Mouse (Mus musculus) embryonic fibroblast, embryonic 13.5 days (primary cell): ENCODE measurements around the gene Cnot10. TPM values are rescaled to one million over a fixed set of nuclear protein-coding genes. Genes with fewer than 3 reads are reported as not detected.
A peak's percentile ranks its signal among the peaks of the same experiment; 100 is the strongest.
"Not testable (repeated sequence)": the region's sequence is repeated elsewhere in the genome, so short reads cannot be mapped to it uniquely, and the experiment has no call there.

Experiments used
- H3K27ac ChIP-seq: 2 replicates; pipeline ENCODE4 v1.5.1; 2012; ENCODE audit warnings: low read length, control low read depth, inconsistent platforms; ENCODE audit not compliant: insufficient read depth
- H3K4me1 ChIP-seq: 2 replicates; pipeline ENCODE4 v1.6.1; 2011; ENCODE audit warnings: low read length; ENCODE audit not compliant: control insufficient read depth, insufficient read depth
- H3K4me3 ChIP-seq: 2 replicates; pipeline ENCODE4 v1.5.1; 2011; ENCODE audit warnings: mild to moderate bottlenecking, control low read depth, low read length; ENCODE audit not compliant: insufficient read depth
- CTCF ChIP-seq: IDR thresholded peaks from 2 replicates; pipeline ENCODE4 v1.5.1; 2011; ENCODE audit warnings: mild to moderate bottlenecking, control low read depth, low read length, moderate library complexity, borderline replicate concordance; ENCODE audit not compliant: insufficient read depth
- POLR2A ChIP-seq: IDR thresholded peaks from 2 replicates; pipeline ENCODE4 v1.6.1; 2011; ENCODE audit warnings: low read depth, mild to moderate bottlenecking, control low read depth, low read length, moderate library complexity
- polyA plus RNA-seq: library from polyadenylated mRNA; stranded (reverse); fragments of >200 nt; gene quantifications from 2 replicates; pipeline ENCODE4 v1.2.4, GENCODE M21; 2011; ENCODE audit warnings: low read depth; ENCODE audit not compliant: missing spikeins, insufficient read length

Gene Cnot10
- polyA plus RNA-seq, 1 experiment = 38.6 TPM

DNA sequence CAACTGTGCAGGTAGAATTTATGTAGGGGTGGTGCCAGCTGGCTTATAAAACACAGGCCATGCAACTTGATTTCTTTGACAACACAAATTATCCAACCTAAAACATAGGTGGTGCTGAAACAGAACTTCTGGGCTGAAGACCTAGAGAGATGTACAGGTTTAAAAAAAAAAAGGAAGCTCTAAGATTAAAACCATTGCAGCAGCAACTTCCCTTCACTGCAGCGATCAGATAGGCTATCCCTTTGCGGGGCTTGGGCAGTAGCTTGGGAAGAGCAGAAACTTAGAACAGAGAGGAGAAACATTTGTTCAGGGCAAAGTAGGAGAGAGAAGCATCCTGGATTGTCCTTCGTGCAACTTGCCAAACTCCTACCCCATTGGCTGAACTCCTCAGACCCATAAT lies 16.7 kb upstream of the Cnot10 start:
- no peak overlapping the region for H3K4me3 ChIP-seq
- no peak overlapping the region for H3K27ac ChIP-seq
- TF ChIP-seq CTCF (no peak), POLR2A (no peak)
- no peaks in the 10 kb centered on the region for H3K4me1 ChIP-seq

DNA sequence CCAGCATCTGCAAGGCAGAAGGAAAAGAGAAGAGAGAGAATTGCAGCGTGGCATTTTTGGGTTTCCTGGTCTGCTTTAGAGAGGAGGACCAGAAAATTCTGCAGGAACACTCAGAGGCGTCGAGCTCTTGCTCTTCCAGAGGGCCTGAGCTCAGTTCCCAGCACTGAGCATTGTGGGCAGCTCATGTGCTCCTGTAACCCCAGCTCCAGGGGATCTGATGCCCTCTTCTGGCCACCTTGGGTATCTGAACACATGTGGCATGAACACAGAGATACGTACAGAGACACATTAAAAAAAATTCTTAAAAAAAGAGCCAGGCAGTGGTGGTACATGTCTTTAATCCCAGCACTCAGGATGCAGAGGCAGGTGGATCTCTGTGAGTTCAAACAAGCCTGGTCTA lies 15.4 kb upstream of the Cnot10 start:
- TF ChIP-seq POLR2A = no peak
- no peak overlapping the region for H3K27ac ChIP-seq
- H3K4me3 ChIP-seq = no peak overlapping the region
- no peaks in the 10 kb centered on the region for H3K4me1 ChIP-seq

DNA sequence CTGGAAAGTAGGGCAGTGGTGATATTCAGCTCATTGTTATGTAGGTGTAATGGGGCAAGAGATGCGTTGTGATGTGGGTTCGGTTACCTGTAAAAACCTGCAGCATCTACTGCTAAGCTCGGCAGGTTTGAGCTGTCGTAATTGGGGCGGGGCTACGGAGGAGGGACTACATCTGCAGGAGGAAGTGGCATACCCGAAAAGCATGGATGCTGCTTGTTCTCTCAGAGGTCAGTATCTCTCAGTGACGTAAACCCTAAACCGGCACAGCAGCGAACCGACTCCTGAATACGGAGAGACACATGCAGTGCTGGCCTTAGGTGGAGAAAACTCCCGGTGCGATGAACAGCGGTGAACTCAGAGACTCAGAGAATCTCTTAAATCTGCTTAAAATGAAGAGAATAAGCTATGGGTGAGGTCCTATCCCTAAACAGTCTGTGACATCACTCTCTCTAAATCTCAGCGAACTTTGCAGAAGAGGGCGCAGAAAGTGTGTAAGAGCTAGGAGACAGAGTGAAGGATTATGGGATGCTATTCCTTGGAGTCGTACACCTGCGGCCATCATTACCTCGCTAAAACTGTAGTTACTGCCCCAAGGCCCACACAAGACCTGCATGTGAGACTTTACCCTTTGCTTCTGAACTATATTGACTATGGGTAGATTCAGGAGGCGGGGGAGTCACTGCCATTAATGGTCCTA lies 11.1 kb upstream of the Cnot10 start:
- TF ChIP-seq POLR2A (no peak), CTCF (no peak)
- no peaks in the 10 kb centered on the region for H3K4me1 ChIP-seq
- no peak overlapping the region for H3K27ac ChIP-seq
- no peak overlapping the region for H3K4me3 ChIP-seq

DNA sequence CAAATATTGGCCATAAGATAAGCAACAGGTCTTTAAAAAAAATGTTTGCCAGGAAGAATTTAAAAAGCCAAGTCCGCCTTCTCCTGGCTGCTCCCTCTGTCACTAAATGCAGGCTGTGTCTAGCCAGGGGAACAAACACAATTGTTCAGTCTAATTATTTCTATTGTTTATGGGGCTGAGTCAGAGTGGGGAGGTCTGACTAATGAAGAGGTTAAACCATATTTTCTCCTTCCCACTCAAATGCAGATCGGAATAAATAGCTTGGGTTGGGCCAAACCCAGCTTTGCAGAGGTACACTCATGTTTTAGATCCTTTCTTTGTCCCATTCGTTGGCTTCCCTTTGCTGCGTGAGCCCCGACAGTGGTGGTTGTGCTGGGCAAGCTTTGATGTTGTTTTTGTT lies 9.4 kb upstream of the Cnot10 start:
- H3K4me3 ChIP-seq = no peak overlapping the region
- TF ChIP-seq CTCF = no peak
- H3K27ac ChIP-seq = no peak overlapping the region
- no peaks in the 10 kb centered on the region for H3K4me1 ChIP-seq

DNA sequence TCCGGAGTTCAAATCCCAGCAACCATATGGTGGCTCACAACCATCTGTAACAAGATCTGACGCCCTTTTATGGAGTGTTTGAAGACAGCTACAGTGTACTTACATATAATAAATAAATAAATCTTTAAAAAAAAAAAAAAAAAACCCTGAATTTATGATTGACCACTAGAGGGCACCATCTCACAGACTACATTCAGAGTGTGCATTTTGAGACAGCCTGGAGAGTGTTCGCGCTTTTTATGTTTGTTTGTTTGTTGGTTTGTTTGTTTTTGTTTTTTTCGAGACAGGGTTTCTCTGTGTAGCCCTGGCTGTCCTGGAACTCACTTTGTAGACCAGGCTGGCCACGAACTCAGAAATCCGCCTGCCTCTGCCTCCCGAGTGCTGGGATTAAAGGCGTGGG lies 8.5 kb upstream of the Cnot10 start:
- not testable (repeated sequence) for H3K4me1 ChIP-seq, H3K27ac ChIP-seq, H3K4me3 ChIP-seq

DNA sequence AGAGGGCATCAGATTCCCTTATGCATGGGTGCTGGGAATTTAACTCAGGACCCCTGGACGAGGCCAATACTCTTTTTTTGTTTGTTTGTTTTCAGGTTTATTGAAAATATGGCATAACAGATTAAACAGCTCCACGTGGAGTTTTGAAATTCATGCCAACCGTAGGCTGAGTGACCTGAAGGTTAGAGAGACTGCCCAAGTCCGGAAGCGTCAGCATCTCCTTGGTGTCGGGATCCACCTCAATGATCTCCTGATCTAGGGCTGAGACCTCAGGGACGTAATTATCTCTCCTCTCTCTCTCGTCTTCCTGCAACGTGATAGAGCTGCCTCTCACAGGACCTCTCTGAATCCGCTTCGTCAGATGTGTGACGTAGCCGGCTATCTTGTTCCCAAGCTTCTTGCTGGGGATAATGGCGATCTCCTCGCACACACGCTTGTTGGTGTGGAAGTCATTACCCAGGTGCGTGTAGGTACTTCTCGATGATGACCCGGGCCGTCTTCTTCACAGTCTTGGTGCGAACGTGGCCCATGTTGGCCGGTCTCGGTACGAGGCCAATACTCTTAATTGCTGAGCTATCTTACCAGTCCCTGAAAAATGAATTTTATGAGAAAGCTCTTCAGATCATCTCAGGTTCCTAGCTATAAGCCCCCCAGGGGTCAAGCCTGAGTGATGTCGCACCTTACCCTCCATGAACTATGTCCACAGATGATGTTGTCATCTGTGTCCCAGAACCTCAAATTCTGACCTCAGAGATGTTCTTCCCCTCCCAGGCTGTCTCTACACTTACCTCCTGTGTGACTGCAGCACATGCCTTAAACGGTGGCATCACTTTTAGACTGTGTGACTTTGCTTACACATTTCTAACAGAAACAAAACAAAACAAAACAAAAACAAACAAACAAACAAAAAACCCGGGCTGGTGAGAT lies 7.8 kb upstream of the Cnot10 start:
- no peaks in the 10 kb centered on the region for H3K4me1 ChIP-seq
- TF ChIP-seq POLR2A (no peak), CTCF (no peak)
- H3K4me3 ChIP-seq = no peak overlapping the region
- no peak overlapping the region for H3K27ac ChIP-seq

DNA sequence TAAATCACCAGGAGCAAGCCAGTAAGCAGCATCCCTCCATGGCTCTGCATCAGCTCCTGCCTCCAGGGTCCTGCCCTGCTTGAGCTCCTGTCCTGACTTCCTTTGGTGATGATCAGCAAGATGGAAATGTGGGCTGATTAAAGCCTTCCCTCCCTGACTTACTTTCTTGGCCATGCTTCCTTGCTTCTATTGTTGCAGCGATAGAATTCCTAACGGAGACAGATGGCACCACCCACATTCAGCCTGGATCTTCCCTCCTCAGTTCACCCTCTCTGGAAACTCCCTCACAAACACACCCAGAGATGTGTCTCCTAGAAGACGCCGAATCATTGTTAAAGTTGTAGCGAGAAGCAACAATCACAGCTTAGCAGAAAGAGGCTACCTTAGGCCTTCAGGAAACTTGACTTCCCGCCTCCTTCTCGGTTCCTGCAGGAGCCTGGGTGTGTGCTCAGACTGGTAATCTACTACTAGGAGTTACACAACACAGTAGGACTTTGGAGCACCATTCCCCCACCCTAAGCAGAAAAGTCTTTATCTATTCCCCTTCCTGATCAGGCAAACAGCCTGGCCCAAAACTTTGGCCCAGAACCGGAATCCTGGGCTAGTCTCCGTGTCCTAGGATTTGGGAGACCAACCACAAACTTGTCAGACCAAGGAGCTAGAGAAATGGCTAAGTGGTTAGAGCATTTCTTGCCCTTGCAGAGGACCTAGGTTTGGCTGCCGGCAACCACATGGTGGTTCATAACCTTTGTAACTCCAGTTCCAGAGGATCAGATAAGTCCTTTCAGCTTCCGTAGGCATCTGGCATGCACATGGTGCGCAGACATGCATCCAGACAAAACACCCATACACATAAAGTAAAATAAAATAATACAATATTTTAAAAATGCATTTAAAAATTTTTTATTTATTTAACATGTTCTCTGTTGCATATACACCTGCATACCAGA lies 6.8 kb upstream of the Cnot10 start:
- TF ChIP-seq POLR2A (no peak), CTCF (no peak)
- Histone ChIP-seq H3K4me1 (no peaks in the 10 kb centered on the region), H3K4me3 (no peak overlapping the region), H3K27ac (no peak overlapping the region)

DNA sequence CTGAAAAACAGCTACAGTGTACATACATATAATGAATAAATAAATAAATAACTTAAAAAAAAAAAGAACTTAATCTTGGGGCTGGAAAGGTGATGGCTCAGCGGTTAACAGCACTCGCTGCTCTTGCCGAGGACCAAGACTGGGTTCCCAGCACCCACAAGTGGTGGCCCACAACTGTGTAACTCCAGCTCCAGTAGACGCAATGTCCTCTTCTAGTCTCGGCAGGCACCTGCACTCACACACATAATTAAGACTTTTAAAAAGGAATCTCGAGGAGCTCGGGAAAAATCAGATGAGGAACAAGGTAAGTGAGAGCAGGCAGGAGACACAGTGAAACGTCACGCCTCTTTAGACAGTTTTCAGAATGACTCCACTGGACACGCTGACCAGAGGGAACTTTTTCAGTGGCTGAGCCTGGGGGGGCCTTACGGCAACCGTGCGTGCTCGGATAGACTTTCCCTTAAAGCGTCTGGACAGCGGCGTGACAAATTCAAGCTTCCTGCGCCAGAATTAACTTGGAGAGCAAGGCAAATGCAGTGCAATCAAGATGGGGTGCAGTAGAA lies 717 bp downstream of the Cnot10 start:
- Histone ChIP-seq H3K4me3 (peak overlapping the region; percentile 86), H3K4me1 (no peaks in the 10 kb centered on the region), H3K27ac (peak overlapping the region; percentile 7)
- TF ChIP-seq POLR2A = no peak
- no peak for TF ChIP-seq CTCF

DNA sequence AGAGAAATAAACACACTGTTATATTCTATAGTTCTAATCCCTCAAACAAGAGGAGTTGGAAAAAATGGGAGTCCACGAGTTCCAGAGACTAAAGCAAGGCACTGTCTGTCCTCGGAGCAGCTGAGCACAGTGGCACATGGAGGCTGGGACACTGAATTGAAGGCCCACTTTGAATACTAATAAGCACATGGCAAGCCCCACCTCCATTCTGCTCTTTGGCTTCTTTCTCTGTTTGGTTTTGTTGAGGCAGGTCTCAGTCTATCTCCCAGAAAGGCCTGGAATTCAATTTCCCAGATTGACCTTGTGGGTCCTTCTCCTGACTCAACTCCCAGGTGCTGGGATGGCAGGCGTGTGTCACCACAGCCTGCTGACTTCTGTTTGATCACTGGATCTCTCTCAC lies 3.2 kb downstream of the Cnot10 start:
- no peak overlapping the region for H3K27ac ChIP-seq
- no peaks in the 10 kb centered on the region for H3K4me1 ChIP-seq
- no peak overlapping the region for H3K4me3 ChIP-seq
- TF ChIP-seq CTCF (no peak), POLR2A (no peak)
